Mouse (Mus musculus) heart, embryonic 11.5 days (tissue): ENCODE results near the gene Hist1h2bn. TPM values are rescaled to one million over a fixed set of nuclear protein-coding genes. Genes with fewer than 3 reads are reported as not detected.
"Not testable (repeated sequence)": the region's sequence is repeated elsewhere in the genome, so short reads cannot be mapped to it uniquely, and the experiment has no call there.

Experiments
- ATAC-seq: fragments of 200-750 bp; cut with Nextera tagmentation; replicated peaks from 2 replicates; pipeline ENCODE4 v1.8.0; 2017; ENCODE audit warnings: moderate library complexity; ENCODE audit not compliant: insufficient number of reproducible peaks, low FRiP score, low TSS enrichment
- H3K27ac ChIP-seq: fragments of 300-500 bp; sonication (generic); 2 replicates; pipeline ENCODE4 v1.5.1; 2014; ENCODE audit warnings: mild to moderate bottlenecking, low read depth, low read length
- H3K27me3 ChIP-seq: fragments of 300-500 bp; sonication (generic); 2 replicates; pipeline ENCODE4 v1.6.1; 2014; ENCODE audit warnings: mild to moderate bottlenecking, low read length, mixed read lengths; ENCODE audit not compliant: control insufficient read depth, insufficient read depth
- H3K36me3 ChIP-seq: fragments of 300-500 bp; sonication (generic); 2 replicates; pipeline ENCODE4 v1.6.1; 2014; ENCODE audit warnings: mild to moderate bottlenecking, low read length, moderate library complexity, mixed read lengths; ENCODE audit not compliant: control insufficient read depth, insufficient read depth
- H3K4me1 ChIP-seq: fragments of 300-500 bp; sonication (generic); 2 replicates; pipeline ENCODE4 v1.6.1; 2014; ENCODE audit warnings: low read length; ENCODE audit not compliant: control insufficient read depth, insufficient read depth
- H3K4me2 ChIP-seq: fragments of 300-500 bp; sonication (generic); 2 replicates; pipeline ENCODE4 v1.6.1; 2014; ENCODE audit warnings: mild to moderate bottlenecking, moderate library complexity
- H3K4me3 ChIP-seq: fragments of 300-500 bp; sonication (generic); 2 replicates; pipeline ENCODE4 v1.5.1; 2014; ENCODE audit warnings: low read depth, low read length
- H3K9ac ChIP-seq: fragments of 300-500 bp; sonication (generic); 2 replicates; pipeline ENCODE4 v1.6.1; 2014; ENCODE audit warnings: mild to moderate bottlenecking, low read depth, low read length, moderate library complexity
- H3K9me3 ChIP-seq: fragments of 300-500 bp; sonication (generic); replicated peaks from 2 replicates; pipeline ENCODE4 v1.6.1; 2016; ENCODE audit warnings: low read length; ENCODE audit not compliant: control insufficient read depth
- WGBS: fragments of 180-500 bp; shearing (Covaris S2); extraction: QIAGEN DNeasy Blood & Tissue Kit; methylation state at CpG from one replicate; pipeline ENCODE4 v1.1.7; 2014; ENCODE audit not compliant: insufficient replicate concordance; 5-methylcytosine and 5-hydroxymethylcytosine counted together
- polyA plus RNA-seq: library from polyadenylated mRNA; unstranded; fragments of >200 nt; fragmentation: Nextera tagmentation; extraction: Ambion mirVana; gene quantifications from 2 replicates; pipeline ENCODE4 v1.2.1, GENCODE M21; 2014

Hist1h2bn gene
- polyA plus RNA-seq, 1 experiment from 2014 or later: 2.0 TPM

GRCm38 (mm10) chr13:21784311-21784710 is 30.4 kb downstream of the Hist1h2bn start:
- H3K9ac ChIP-seq: peak overlapping the region; percentile 71
- H3K27ac ChIP-seq: peak overlapping the region; percentile 82
- WGBS: 39% methylated on average over 6 of the region's 6 CpGs
- no peak for ATAC-seq
- H3K27me3 ChIP-seq: no peaks in the 10 kb centered on the region
- H3K36me3 ChIP-seq: no peaks in the 10 kb centered on the region
- H3K4me1 ChIP-seq: peaks cover 13% of the 10 kb centered on the region; the same call in 1 of the 2 replicates
- no peaks in the 10 kb centered on the region for H3K9me3 ChIP-seq
- peak overlapping the region; percentile 75 for H3K4me2 ChIP-seq
- no peak overlapping the region for H3K4me3 ChIP-seq

- WGBS: 9% methylated on average over 8 of the region's 8 CpGs
- Histone ChIP-seq H3K27me3 (no peaks in the 10 kb centered on the region), H3K4me2 (peak overlapping the region; percentile 61), H3K36me3 (no peaks in the 10 kb centered on the region), H3K4me1 (peaks cover 16% of the 10 kb centered on the region), H3K4me3 (peak overlapping the region; percentile 39), H3K9me3 (no peaks in the 10 kb centered on the region), H3K27ac (peak overlapping the region; percentile 84), H3K9ac (peak overlapping the region; percentile 69; the same call in 1 of the 2 replicates)
- no peak for ATAC-seq
These were observed 32.4 kb downstream of the Hist1h2bn start for GRCm38 (mm10) chr13:21786189-21786898.

- WGBS: under 1% methylated on average over 38 of the region's 63 CpGs
- peak within 1 kb of the TSS; percentile 69; the same call in 1 of the 2 replicates for H3K9ac ChIP-seq
- ATAC-seq: peak; percentile 95
These were observed 33.1 kb downstream of the Hist1h2bn start, which contains the start of the genes Hist1h2an and Hist1h2bp for GRCm38 (mm10) chr13:21786899-21787629. Hist1h2an (minus strand) TSS chr13:21787218. Hist1h2bp (plus strand) TSS chr13:21787461.

GRCm38 (mm10) chr13:21787760-21788593 is 34.1 kb downstream of the Hist1h2bn start:
- Histone ChIP-seq H3K27me3 (no peaks in the 10 kb centered on the region), H3K9me3 (no peaks in the 10 kb centered on the region), H3K27ac (peak overlapping the region; percentile 79), H3K4me1 (peaks cover 12% of the 10 kb centered on the region), H3K4me2 (peak overlapping the region; percentile 60), H3K9ac (peak overlapping the region; percentile 54; the same call in 1 of the 2 replicates), H3K36me3 (no peaks in the 10 kb centered on the region), H3K4me3 (peak overlapping the region; percentile 27)
- ATAC-seq: 0 out of 2 replicates have a peak, but pooled peaks have one; percentile 1
- WGBS: 29% methylated on average over 13 of the region's 21 CpGs

More at GRCm38 (mm10) chr13:21786899-21787629, 33.1 kb downstream of the Hist1h2bn start, which contains the start of the genes Hist1h2an and Hist1h2bp:
- not testable (repeated sequence) for H3K36me3 ChIP-seq, H3K9me3 ChIP-seq, H3K27me3 ChIP-seq
- peaks cover 16% of the 10 kb centered on the region for H3K4me1 ChIP-seq
- H3K4me2 ChIP-seq: peak within 1 kb of the TSS; percentile 61
- peak within 1 kb of the TSS; percentile 84 for H3K27ac ChIP-seq
- H3K4me3 ChIP-seq: peak within 1 kb of the TSS; percentile 39

GRCm38 (mm10) chr13:21789925-21790324 is 36.0 kb downstream of the Hist1h2bn start:
- no peak overlapping the region for H3K9ac ChIP-seq
- no peak overlapping the region for H3K27ac ChIP-seq
- H3K4me3 ChIP-seq: no peak overlapping the region
- no peaks in the 10 kb centered on the region for H3K9me3 ChIP-seq
- H3K4me1 ChIP-seq: peaks cover 5% of the 10 kb centered on the region; the same call in 1 of the 2 replicates
- no peaks in the 10 kb centered on the region for H3K36me3 ChIP-seq
- H3K27me3 ChIP-seq: no peaks in the 10 kb centered on the region
- no peak for ATAC-seq
- no peak overlapping the region for H3K4me2 ChIP-seq
- 56% methylated on average over 6 of the region's 6 CpGs for WGBS

- Histone ChIP-seq H3K9me3 (no peaks in the 10 kb centered on the region), H3K27ac (0 out of 2 replicates have a peak overlapping the region, but pooled peaks have one; percentile 35), H3K27me3 (no peaks in the 10 kb centered on the region), H3K4me2 (peak overlapping the region; percentile 68), H3K4me1 (peaks cover 5% of the 10 kb centered on the region; the same call in 1 of the 2 replicates), H3K9ac (peak overlapping the region; percentile 69), H3K4me3 (peak overlapping the region; percentile 33), H3K36me3 (no peaks in the 10 kb centered on the region)
- WGBS: 6% methylated on average over 18 of the region's 18 CpGs
- no peak for ATAC-seq
These were observed 36.8 kb downstream of the Hist1h2bn start for GRCm38 (mm10) chr13:21790601-21791283.

- H3K36me3 ChIP-seq: no peaks in the 10 kb centered on the region
- WGBS: 88% methylated on average over 7 of the region's 7 CpGs
- H3K27me3 ChIP-seq: no peaks in the 10 kb centered on the region
- H3K9ac ChIP-seq: no peak overlapping the region
- H3K27ac ChIP-seq: no peak overlapping the region
- ATAC-seq: no peak
- no peak overlapping the region for H3K4me2 ChIP-seq
- H3K9me3 ChIP-seq: no peaks in the 10 kb centered on the region
- peaks cover 3% of the 10 kb centered on the region; the same call in 1 of the 2 replicates for H3K4me1 ChIP-seq
- H3K4me3 ChIP-seq: no peak overlapping the region
These were observed 41.7 kb downstream of the Hist1h2bn start for GRCm38 (mm10) chr13:21795584-21795983.
